Mouse (Mus musculus) stomach, embryonic 16.5 days (tissue): ENCODE data around the gene Atp2a2. TPM values are rescaled to one million over a fixed set of nuclear protein-coding genes. Genes with fewer than 3 reads are reported as not detected.
"Not testable (repeated sequence)": the region's sequence is repeated elsewhere in the genome, so short reads cannot be mapped to it uniquely, and the experiment has no call there.

Experiments
- ATAC-seq: fragments of 200-750 bp; cut with Nextera tagmentation; 2 replicates; pipeline ENCODE4 v1.8.0; 2017; ENCODE audit warnings: moderate number of reproducible peaks, moderate TSS enrichment; ENCODE audit not compliant: insufficient read depth, low FRiP score
- H3K27ac ChIP-seq: fragments of 300-500 bp; sonication (generic); 2 replicates; pipeline ENCODE4 v1.5.1; 2014; ENCODE audit warnings: low read length
- H3K27me3 ChIP-seq: fragments of 300-500 bp; sonication (generic); 2 replicates; pipeline ENCODE4 v1.6.1; 2014; ENCODE audit warnings: low read length, control low read depth, mixed read lengths; ENCODE audit not compliant: control insufficient read depth, insufficient read depth
- H3K36me3 ChIP-seq: fragments of 300-500 bp; sonication (generic); 2 replicates; pipeline ENCODE4 v1.6.1; 2014; ENCODE audit warnings: low read length; ENCODE audit not compliant: control insufficient read depth, insufficient read depth
- H3K4me1 ChIP-seq: fragments of 300-500 bp; sonication (generic); 2 replicates; pipeline ENCODE4 v1.6.1; 2014; ENCODE audit warnings: low read length, control low read depth, mixed read lengths; ENCODE audit not compliant: control insufficient read depth, insufficient read depth
- H3K4me2 ChIP-seq: fragments of 300-500 bp; sonication (generic); 2 replicates; pipeline ENCODE4 v1.6.1; 2014; ENCODE audit warnings: low read depth, low read length, mixed read lengths
- H3K4me3 ChIP-seq: fragments of 300-500 bp; sonication (generic); replicated peaks from 2 replicates; pipeline ENCODE4 v1.5.1; 2014; ENCODE audit warnings: mild to moderate bottlenecking, low read length
- H3K9ac ChIP-seq: fragments of 300-500 bp; sonication (generic); 2 replicates; pipeline ENCODE4 v1.6.1; 2014; ENCODE audit warnings: low read length
- H3K9me3 ChIP-seq: fragments of 300-500 bp; sonication (generic); replicated peaks from 2 replicates; pipeline ENCODE4 v1.6.1; 2016; ENCODE audit warnings: low read length, control low read depth; ENCODE audit not compliant: control insufficient read depth
- WGBS: fragments of 180-500 bp; shearing (Covaris S2); extraction: QIAGEN DNeasy Blood & Tissue Kit; methylation state at CpG from one replicate; pipeline ENCODE4 v1.1.7; 2014; 5-methylcytosine and 5-hydroxymethylcytosine counted together
- polyA plus RNA-seq: library from polyadenylated mRNA; unstranded; fragments of >200 nt; fragmentation: Nextera tagmentation; extraction: Ambion mirVana; gene quantifications from 2 replicates; pipeline ENCODE4 v1.2.1, GENCODE M21; 2015

Gene Atp2a2
- polyA plus RNA-seq, 1 experiment from 2014 or later: 27.3 TPM

DNA sequence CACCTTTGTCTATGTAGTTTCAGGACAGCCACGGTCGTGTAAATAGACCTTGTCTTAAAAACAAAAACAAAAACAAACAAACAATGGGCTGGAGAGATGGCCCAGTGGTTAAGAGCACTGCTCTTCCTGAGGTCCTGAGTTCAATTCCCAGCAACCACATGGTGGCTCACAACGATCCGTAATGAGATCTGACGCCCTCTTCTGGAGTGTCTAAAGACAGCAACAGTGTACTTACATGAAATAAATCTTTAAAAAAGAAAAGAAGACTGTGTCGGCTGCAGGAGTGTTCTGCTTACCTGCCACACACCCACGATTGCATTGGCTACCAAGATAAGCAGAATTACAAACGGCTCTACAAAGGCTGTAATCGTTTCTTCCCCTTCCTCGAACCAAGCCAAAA, 10.6 kb downstream of the Atp2a2 start:
- Histone ChIP-seq H3K27me3 (no peaks in the 10 kb centered on the region), H3K4me3 (no peak overlapping the region), H3K36me3 (peaks cover 38% of the 10 kb centered on the region), H3K4me2 (no peak overlapping the region), H3K27ac (no peak overlapping the region), H3K4me1 (no peaks in the 10 kb centered on the region), H3K9me3 (no peaks in the 10 kb centered on the region), H3K9ac (no peak overlapping the region)
- no peak for ATAC-seq
- 81% methylated on average over 10 of the region's 10 CpGs for WGBS

DNA sequence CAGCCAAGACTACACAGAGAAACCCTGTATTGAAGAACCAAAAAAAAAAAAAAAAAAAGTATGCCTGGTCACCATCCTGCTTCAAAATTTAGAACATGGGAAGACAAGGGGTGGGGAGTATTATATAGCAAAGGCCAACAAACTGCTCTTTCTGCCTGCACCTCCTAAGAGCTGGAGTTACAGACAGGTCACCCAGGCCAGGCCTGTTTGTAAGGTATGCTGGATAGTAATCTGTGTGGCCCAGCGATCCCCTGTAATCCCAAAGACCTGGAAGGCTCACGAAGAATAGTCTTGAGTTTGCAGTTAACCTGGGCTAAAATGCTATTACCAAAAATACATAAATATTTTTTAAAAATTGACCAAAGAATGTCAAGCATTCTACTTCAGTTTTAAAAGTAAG, 11.9 kb downstream of the Atp2a2 start:
- Histone ChIP-seq H3K27ac (no peak overlapping the region), H3K9ac (no peak overlapping the region), H3K4me3 (no peak overlapping the region), H3K27me3 (no peaks in the 10 kb centered on the region), H3K4me2 (no peak overlapping the region), H3K36me3 (peaks cover 44% of the 10 kb centered on the region), H3K4me1 (no peaks in the 10 kb centered on the region), H3K9me3 (no peaks in the 10 kb centered on the region)
- no peak for ATAC-seq
- 86% methylated on average over 2 of the region's 2 CpGs for WGBS

DNA sequence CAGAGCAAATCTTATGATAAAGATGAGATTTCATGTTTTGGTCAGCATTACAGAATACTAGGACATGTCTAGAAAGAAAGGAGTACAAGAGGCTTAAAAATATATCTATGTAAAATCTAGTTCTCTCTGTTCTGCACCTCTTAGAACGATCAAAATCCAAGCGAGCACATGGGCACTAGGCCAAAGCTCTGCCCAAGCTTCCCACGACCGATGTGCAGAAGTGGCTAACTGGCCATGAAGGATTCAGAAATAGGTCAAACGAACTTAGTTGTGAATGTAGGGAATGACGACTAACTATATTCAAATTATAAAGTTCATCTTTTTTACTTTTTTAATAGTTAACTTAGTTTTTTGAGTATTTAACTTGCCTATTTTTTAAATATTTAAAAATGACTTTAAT, 14.2 kb downstream of the Atp2a2 start:
- ATAC-seq: no peak
- Histone ChIP-seq H3K36me3 (peaks cover 46% of the 10 kb centered on the region), H3K27me3 (no peaks in the 10 kb centered on the region), H3K4me2 (no peak overlapping the region), H3K9ac (no peak overlapping the region), H3K4me3 (no peak overlapping the region), H3K4me1 (no peaks in the 10 kb centered on the region), H3K9me3 (no peaks in the 10 kb centered on the region), H3K27ac (no peak overlapping the region)
- 90% methylated on average over 6 of the region's 6 CpGs for WGBS

DNA sequence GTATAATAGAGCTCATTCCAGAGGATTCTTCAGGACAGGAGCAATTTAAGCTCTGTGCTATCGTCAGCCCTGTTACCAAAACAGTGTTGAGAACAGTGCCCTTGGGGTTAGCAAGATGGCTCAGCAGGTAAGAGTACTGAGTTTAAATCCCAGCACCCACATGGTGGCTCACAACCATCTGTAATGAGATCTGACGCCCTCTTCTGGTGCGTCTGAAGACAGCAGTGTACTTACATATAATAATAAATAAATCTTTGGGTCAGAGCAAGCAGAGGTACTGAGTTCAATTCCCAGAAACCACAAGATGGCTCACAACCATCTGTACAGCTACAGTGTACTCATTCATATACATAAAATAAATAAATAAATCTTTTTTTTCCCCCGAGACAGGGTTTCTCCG, 15.8 kb downstream of the Atp2a2 start:
- not testable (repeated sequence) for H3K9ac ChIP-seq, H3K4me2 ChIP-seq, H3K4me3 ChIP-seq, H3K27me3 ChIP-seq, H3K27ac ChIP-seq, ATAC-seq, H3K4me1 ChIP-seq, H3K9me3 ChIP-seq
- 79% methylated on average over 5 of the region's 5 CpGs for WGBS
- H3K36me3 ChIP-seq: peaks cover 49% of the 10 kb centered on the region

DNA sequence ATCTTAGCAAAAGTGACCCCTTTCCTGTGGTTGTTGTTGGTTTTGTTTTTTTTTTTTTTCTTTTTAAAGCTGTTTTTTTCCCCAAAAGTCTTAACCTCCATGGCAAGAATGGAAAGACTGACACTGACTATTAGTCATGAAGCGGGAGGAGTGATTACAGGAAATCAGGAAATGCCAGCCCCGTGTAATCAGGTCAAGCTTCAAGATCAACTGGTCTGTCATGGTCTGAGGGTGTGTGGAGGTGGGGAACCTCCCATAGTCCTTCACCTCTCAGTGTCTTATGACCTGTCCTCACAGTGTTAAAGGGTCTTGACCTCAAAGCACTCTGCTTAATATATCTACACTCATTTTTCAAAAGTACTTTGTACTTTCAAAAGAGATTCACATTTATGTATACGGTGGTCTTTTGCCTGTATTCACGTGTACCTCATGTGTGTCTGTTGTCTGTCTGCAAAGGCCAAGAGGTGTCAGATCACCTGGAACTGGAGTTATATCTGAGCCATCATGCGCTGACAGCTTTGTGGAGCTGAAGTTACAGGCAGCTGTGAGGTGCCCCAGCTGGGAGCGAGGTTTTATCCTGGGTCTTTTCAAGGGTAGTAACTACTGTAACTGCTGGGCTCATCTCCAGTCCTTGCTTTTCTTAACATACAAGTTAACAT, 19.2 kb downstream of the Atp2a2 start:
- H3K9me3 ChIP-seq: no peaks in the 10 kb centered on the region
- no peak for ATAC-seq
- H3K4me3 ChIP-seq: no peak overlapping the region
- H3K27ac ChIP-seq: no peak overlapping the region
- H3K9ac ChIP-seq: no peak overlapping the region
- peaks cover 33% of the 10 kb centered on the region for H3K36me3 ChIP-seq
- H3K27me3 ChIP-seq: no peaks in the 10 kb centered on the region
- H3K4me1 ChIP-seq: no peaks in the 10 kb centered on the region
- WGBS: 75% methylated on average over 6 of the region's 6 CpGs
- no peak overlapping the region for H3K4me2 ChIP-seq

DNA sequence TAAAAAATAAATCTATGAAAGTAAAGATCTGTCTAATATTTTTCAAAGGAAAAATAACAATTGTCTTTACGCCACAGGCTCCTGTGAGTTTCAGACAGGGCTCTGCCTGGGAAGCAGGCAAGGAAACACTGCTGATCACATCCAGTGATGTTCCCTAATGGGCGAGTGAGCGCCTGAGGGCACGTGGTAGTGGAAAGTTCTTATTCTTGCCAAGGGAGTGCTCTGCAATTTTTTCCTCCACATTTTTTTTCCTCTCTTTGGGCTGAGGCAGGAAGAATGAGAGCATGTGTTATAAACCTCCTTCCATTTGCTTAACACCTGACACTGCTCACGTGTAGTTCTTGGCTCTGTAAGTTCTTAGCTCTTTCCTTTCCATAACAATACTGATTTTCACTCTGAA, 20.2 kb downstream of the Atp2a2 start:
- no peak for ATAC-seq

DNA sequence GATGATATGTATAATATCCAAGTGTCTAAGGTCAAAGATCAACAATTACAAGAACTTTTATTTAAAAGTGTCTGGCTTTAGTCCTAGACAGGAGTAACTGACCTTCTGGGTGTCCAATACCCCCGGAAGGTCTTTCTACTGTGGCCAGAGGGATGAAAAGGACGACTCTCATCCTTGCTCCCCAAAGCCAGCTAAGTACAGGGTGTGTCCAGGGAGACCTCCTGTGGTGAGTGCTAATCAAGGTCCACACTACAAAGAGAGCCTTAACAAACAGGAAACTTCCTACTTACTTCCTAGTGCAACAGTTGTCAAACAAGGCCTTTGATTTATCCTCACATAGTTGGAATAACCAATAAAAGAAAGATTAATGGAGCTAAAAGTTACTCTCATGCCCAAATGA, 22.9 kb downstream of the Atp2a2 start:
- 54% methylated on average over 2 of the region's 2 CpGs for WGBS
- H3K36me3 ChIP-seq: peaks cover 15% of the 10 kb centered on the region; the same call in 1 of the 2 replicates
- H3K4me2 ChIP-seq: no peak overlapping the region
- no peak overlapping the region for H3K9ac ChIP-seq
- no peaks in the 10 kb centered on the region for H3K27me3 ChIP-seq
- no peak overlapping the region for H3K27ac ChIP-seq
- H3K9me3 ChIP-seq: no peaks in the 10 kb centered on the region
- H3K4me3 ChIP-seq: no peak overlapping the region
- no peak for ATAC-seq
- no peaks in the 10 kb centered on the region for H3K4me1 ChIP-seq

More for the DNA sequence above, 20.2 kb downstream of the Atp2a2 start:
- H3K27me3 ChIP-seq: no peaks in the 10 kb centered on the region
- H3K9me3 ChIP-seq: no peaks in the 10 kb centered on the region
- no peak overlapping the region for H3K4me2 ChIP-seq
- WGBS: 71% methylated on average over 5 of the region's 5 CpGs
- no peak overlapping the region for H3K4me3 ChIP-seq
- no peak overlapping the region for H3K27ac ChIP-seq
- H3K4me1 ChIP-seq: no peaks in the 10 kb centered on the region
- no peak overlapping the region for H3K9ac ChIP-seq
- peaks cover 28% of the 10 kb centered on the region; the same call in 1 of the 2 replicates for H3K36me3 ChIP-seq

DNA sequence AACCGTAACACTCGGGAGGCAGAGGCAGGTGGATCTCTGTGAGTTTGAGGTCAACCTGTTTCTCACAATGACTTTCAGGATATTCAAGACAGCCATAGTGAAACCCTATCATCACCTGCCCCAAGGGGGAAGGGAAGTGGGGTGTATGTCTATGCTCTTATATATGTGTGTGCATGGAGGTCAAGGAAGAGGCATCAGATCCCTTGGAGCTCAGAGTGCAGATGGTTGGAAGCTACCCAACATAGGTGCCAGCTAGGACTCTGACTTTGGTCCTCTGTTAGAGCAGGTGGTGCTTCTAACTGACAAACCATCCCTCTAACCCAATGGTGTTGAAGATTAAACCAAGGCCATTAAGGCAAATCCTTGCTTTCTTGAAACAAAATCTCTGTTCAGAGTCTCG, 24.5 kb downstream of the Atp2a2 start:
- H3K4me2 ChIP-seq: no peak overlapping the region
- H3K9me3 ChIP-seq: no peaks in the 10 kb centered on the region
- peaks cover 11% of the 10 kb centered on the region for H3K36me3 ChIP-seq
- WGBS: 91% methylated on average over 3 of the region's 3 CpGs
- no peak for ATAC-seq
- no peak overlapping the region for H3K9ac ChIP-seq
- H3K4me1 ChIP-seq: no peaks in the 10 kb centered on the region
- H3K27me3 ChIP-seq: no peaks in the 10 kb centered on the region
- H3K4me3 ChIP-seq: no peak overlapping the region
- H3K27ac ChIP-seq: no peak overlapping the region

DNA sequence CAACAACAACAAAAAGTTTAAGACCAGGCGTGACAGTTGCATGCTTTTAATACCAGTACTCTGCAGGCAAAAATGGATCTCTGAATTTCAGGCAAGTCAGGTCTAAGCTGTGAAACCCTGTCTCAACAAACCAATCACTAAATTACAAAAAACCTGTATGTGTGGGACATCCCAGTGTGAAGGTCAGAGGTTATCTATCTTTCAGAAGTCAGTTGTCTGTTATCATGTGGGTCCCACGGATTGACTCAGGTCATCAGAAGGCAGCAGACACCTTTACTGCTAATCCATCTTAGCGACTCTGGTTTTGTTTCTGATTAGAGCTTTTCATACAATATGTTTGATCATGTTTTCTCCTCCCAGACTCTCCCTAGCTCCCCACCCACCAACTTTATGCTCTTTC, 25.9 kb downstream of the Atp2a2 start:
- peaks cover 6% of the 10 kb centered on the region for H3K36me3 ChIP-seq
- H3K4me2 ChIP-seq: no peak overlapping the region
- H3K4me3 ChIP-seq: no peak overlapping the region
- H3K27me3 ChIP-seq: no peaks in the 10 kb centered on the region
- ATAC-seq: no peak
- H3K4me1 ChIP-seq: no peaks in the 10 kb centered on the region
- WGBS: 54% methylated on average over 3 of the region's 3 CpGs
- no peaks in the 10 kb centered on the region for H3K9me3 ChIP-seq
- no peak overlapping the region for H3K9ac ChIP-seq
- H3K27ac ChIP-seq: no peak overlapping the region
